Mouse (Mus musculus) midbrain, embryonic 10.5 days (tissue): Measurements from ENCODE around the gene Clspn. TPM values are rescaled to one million over a fixed set of nuclear protein-coding genes. Genes with fewer than 3 reads are reported as not detected.

ENCODE experiments used
- DNase-seq: peaks from one replicate; pipeline ENCODE4 v3.0.0-alpha.2; 2017; ENCODE audit warnings: low spot score
- H3K27ac ChIP-seq: fragments of 300-500 bp; sonication (generic); replicated peaks from 2 replicates; pipeline ENCODE4 v1.5.1; 2016; ENCODE audit warnings: mild to moderate bottlenecking
- H3K27me3 ChIP-seq: fragments of 300-500 bp; sonication (generic); 2 replicates; pipeline ENCODE4 v1.6.1; 2016; ENCODE audit warnings: low read depth, mild to moderate bottlenecking; ENCODE audit not compliant: poor library complexity, severe bottlenecking
- H3K36me3 ChIP-seq: fragments of 300-500 bp; sonication (generic); 2 replicates; pipeline ENCODE4 v1.6.1; 2016; ENCODE audit warnings: mild to moderate bottlenecking, moderate library complexity
- H3K4me1 ChIP-seq: fragments of 300-500 bp; sonication (generic); 2 replicates; pipeline ENCODE4 v1.6.1; 2016
- H3K4me3 ChIP-seq: fragments of 300-500 bp; sonication (generic); 2 replicates; pipeline ENCODE4 v1.5.1; 2016; ENCODE audit warnings: mild to moderate bottlenecking, moderate library complexity
- H3K9me3 ChIP-seq: fragments of 300-500 bp; sonication (generic); replicated peaks from 2 replicates; pipeline ENCODE4 v1.6.1; 2016; ENCODE audit warnings: mild to moderate bottlenecking
- WGBS: fragments of 180-500 bp; shearing (Covaris S2); methylation state at CpG from one replicate; pipeline ENCODE4 v1.1.7; 2016; 5-methylcytosine and 5-hydroxymethylcytosine counted together
- polyA plus RNA-seq: library from polyadenylated mRNA; unstranded; fragments of >200 nt; fragmentation: Nextera tagmentation; extraction: Ambion mirVana; gene quantifications from 2 replicates; pipeline ENCODE4 v1.2.1, GENCODE M21; 2016

The Clspn gene
- polyA plus RNA-seq, 1 experiment from 2014 or later, result 55.3 TPM

DNA sequence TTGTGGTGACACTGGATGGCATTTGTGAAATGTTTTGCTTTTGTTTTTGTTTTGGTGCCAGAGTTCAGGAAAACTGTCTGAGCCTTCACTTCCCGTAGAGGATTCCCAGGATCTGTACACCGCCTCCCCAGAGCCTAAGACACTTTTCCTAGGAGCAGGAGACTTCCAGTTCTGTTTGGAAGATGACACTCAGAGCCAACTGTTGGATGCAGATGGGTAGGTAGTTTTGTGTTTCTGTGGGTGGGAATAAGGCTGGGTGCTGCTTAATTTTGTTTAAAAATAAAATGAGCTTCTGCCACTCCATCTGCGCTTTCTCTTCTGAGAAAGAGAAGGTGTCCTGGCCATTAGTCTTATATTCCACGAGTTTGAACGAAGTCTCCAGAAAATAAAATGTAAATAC, 19.5 kb downstream of the Clspn start:
- no peak overlapping the region for H3K27ac ChIP-seq
- H3K4me1 ChIP-seq, result no peaks in the 10 kb centered on the region
- peaks cover 11% of the 10 kb centered on the region for H3K9me3 ChIP-seq
- peaks cover 100% of the 10 kb centered on the region for H3K36me3 ChIP-seq
- WGBS, result 96% methylated on average over 5 of the region's 5 CpGs
- H3K4me3 ChIP-seq, result no peak overlapping the region
- no peak for DNase-seq
- no peaks in the 10 kb centered on the region for H3K27me3 ChIP-seq

DNA sequence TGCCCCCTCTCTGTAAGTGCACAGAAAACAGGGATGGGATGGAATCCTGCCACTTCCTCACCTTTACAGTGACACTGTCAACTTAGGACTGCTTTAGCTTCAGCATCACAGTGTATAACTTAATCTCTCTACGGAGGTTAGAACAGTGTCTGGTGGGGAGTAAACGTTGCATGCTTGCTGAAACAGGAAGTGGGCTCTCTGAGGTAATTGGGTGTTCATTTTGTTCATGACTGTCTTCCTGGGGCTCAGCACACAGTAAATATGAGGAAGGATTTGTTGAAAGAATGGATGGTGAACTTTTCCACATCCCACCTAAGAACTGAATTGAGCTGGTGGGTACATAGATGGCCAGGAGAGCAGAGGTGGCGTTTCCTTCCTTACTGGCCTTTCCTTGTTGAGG, 21.2 kb downstream of the Clspn start:
- Histone ChIP-seq H3K4me1 (no peaks in the 10 kb centered on the region), H3K4me3 (no peak overlapping the region), H3K9me3 (peaks cover 11% of the 10 kb centered on the region), H3K27ac (no peak overlapping the region), H3K36me3 (peaks cover 100% of the 10 kb centered on the region), H3K27me3 (no peaks in the 10 kb centered on the region)
- DNase-seq, result no peak
- WGBS, result 96% methylated on average over 3 of the region's 3 CpGs

DNA sequence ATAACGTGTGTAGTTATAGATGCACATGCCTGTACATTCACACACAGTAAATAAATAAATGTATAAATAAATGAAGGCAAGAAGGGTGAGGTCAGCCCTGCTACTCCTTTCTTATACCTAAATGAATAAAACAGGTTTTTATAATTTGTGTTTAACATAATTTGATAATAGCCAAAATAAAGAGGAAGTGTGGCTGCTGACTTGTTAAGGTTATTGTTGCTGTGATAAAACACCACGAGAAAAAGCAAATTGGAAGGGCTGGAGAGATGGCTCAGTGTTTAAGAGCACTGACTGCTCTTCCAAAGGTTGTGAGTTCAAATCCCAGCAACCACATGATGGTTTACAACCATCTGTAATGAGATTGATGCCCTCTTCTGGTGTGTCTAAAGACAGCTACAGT, 22.3 kb downstream of the Clspn start:
- no peak overlapping the region for H3K4me3 ChIP-seq
- no peaks in the 10 kb centered on the region for H3K27me3 ChIP-seq
- H3K9me3 ChIP-seq, result peaks cover 8% of the 10 kb centered on the region
- H3K36me3 ChIP-seq, result peaks cover 100% of the 10 kb centered on the region
- no peak overlapping the region for H3K27ac ChIP-seq
- H3K4me1 ChIP-seq, result no peaks in the 10 kb centered on the region
- 88% methylated on average over 2 of the region's 2 CpGs for WGBS
- DNase-seq, result no peak

DNA sequence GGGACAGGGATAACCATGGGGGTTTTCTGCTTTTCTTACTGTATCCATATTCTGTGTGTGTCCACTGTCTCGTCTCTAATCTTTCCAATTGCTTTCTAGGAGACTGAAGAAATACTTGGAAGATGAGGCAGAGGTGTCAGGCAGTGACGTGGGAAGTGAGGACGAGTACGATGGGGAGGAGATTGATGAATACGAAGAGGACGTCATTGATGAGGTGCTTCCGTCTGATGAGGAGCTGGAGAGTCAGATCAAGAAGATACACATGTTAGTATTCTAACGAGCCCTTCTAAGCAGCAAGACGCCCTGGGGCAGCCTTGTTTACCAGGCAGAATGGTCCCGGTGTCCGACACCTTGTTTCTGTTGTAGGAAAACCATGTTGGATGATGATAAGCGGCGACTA, 29.0 kb downstream of the Clspn start:
- Histone ChIP-seq H3K4me1 (no peaks in the 10 kb centered on the region), H3K27me3 (no peaks in the 10 kb centered on the region), H3K4me3 (no peak overlapping the region), H3K9me3 (peaks cover 5% of the 10 kb centered on the region; the same call in 1 of the 2 replicates), H3K36me3 (peaks cover 98% of the 10 kb centered on the region), H3K27ac (no peak overlapping the region)
- WGBS, result 94% methylated on average over 13 of the region's 13 CpGs
- no peak for DNase-seq

DNA sequence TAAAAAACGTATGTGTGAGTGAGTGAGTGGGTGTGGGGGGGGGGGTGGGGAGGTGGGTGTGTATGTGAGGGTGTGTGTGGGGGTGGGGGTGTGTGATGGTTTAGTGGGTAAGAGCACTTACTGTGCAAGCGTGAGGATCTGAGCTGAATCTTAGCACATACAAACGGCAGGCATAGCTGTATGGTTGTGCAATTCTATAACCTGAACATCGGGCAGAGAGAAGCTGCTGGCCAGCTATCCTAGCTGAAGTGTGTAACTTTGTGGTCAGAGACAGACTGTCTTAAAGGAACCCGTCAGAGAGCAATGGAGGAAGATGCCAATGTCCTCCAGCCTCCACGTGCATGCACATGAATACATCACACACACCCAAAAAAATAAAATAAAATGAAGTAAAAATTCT, 35.3 kb downstream of the Clspn start:
- WGBS, result 93% methylated on average over 6 of the region's 6 CpGs
- Histone ChIP-seq H3K9me3 (no peaks in the 10 kb centered on the region; the same call in 1 of the 2 replicates), H3K4me1 (no peaks in the 10 kb centered on the region), H3K27ac (no peak overlapping the region), H3K4me3 (no peak overlapping the region), H3K27me3 (peaks cover 10% of the 10 kb centered on the region), H3K36me3 (peaks cover 79% of the 10 kb centered on the region)
- DNase-seq, result no peak

DNA sequence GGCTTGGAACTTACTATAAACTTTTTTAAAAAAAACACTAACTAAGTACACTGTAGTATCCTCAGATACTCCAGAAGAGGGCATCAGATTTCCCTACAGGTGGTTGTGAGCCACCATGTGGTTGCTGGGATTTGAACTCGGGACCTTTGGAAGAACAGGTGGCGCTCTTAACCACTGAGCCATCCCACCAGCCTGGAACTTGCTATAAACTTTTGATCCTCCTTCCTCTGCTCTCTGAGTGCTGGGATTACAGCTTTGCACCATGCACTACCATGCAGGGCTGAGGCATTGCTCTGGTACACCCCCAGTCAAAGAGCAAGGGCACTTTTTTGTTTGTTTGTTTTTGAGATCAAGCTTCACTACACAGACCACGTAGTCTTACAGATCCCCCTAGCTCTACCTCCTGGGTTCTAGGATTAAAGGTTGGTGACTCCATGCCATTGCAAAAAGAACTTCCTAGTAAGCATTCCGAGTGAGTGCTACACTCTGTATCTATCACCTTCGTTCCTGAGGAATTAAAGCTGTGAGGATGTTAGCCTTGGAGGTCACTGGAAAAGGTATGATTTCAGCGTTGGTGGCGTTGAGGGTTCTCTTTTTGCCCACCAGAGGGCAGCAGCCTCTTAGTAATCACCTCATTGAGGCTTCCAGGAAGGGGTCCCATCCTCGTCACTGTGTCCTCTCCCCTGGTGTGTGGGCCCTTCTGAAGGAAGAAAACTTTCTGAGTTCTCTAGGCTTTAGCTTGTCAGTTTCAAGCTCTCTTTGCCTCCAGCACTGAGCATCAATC, 43.4 kb downstream of the Clspn start:
- Histone ChIP-seq H3K4me3 (no peak overlapping the region), H3K36me3 (no peaks in the 10 kb centered on the region), H3K9me3 (no peaks in the 10 kb centered on the region), H3K27ac (no peak overlapping the region), H3K27me3 (peaks cover 92% of the 10 kb centered on the region), H3K4me1 (peaks cover 32% of the 10 kb centered on the region)
- peak; percentile 70 for DNase-seq
- WGBS, result 33% methylated on average over 8 of the region's 8 CpGs

DNA sequence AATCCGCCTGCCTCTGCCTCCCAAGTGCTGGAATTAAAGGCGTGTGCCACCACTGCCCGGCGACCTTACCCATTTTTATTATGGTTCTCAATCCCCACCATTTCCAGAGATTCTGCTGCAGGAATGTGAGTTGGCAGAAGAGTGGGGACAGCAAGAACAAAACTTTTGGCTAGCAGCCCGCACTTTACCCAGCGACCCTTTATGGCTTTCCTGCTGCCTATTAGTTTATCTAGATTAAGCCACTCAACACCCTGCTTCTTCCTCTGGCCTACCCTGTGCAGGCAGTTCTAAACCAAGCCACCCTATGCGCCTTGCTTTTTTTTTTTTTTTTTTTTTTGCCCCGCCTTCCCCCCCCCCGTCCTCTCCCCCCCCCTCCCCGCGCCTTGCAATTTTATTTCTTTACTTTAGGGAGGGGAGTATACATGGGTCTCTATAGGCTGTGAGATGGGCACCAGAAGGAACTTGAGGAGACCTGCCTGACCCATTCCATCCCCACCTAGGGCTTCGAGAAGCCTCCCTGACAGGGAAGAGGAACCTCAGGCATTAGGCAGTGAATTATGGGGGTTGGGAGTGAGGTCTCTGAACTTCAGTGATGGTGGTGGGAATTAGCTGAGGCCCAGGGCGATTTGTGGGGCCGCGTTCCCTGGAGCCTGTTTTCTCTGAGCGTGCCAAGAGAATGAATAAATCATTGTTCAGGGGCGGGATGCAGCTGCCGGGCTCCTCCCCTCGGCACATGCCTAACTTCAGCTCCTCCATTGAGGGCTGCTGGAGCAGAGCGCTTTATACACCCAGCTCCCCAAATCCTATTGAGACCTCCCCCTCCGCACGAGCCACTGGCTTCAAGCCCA, 45.1 kb downstream of the Clspn start:
- no peak for DNase-seq
- no peaks in the 10 kb centered on the region for H3K9me3 ChIP-seq
- peak overlapping the region; percentile 23 for H3K27ac ChIP-seq
- peak overlapping the region; percentile 27 for H3K4me3 ChIP-seq
- 23% methylated on average over 22 of the region's 22 CpGs for WGBS
- H3K4me1 ChIP-seq, result peaks cover 32% of the 10 kb centered on the region
- no peaks in the 10 kb centered on the region for H3K36me3 ChIP-seq
- H3K27me3 ChIP-seq, result peaks cover 100% of the 10 kb centered on the region

DNA sequence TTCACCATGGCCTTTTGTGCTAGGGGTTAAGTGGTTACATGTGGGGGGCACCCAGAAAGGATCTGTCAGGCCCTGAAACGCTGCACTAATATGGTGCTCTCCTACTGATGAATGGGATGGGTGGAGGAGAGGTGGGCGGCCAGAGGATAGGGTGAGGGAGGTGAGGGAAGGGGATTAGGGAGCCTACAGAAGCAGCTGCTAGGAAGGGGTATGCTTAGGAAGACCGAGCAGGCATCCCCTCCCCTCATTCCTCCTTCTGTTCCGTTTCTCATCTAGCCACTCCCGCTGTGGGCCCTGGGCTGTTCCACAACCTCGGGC, 45.7 kb downstream of the Clspn start:
- H3K36me3 ChIP-seq, result no peaks in the 10 kb centered on the region
- DNase-seq, result peak; percentile 85
- WGBS, result 1% methylated on average over 6 of the region's 6 CpGs
- H3K27ac ChIP-seq, result peak overlapping the region; percentile 23
- H3K27me3 ChIP-seq, result peaks cover 100% of the 10 kb centered on the region
- no peaks in the 10 kb centered on the region for H3K9me3 ChIP-seq
- H3K4me1 ChIP-seq, result peaks cover 32% of the 10 kb centered on the region
- H3K4me3 ChIP-seq, result peak overlapping the region; percentile 27

DNA sequence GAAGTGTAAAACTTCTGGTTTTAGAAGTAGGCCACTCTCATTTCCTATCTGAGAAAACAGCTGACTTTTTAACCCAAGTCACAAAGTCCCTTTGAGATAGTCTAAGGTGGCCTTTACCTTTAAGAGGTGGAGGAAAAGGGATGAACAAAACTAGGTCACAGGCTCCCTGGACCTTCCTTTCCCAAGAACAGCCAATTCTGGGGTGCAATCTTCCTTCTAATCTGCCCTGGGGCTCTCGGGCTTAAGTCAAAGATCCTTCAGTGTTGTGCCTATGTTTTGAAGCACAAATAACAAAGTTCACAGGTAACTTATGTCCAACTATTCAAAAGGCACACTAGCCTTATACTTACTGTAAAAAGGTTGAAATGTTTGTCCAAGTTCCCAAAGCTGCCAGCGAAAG, 47.4 kb downstream of the Clspn start:
- Histone ChIP-seq H3K36me3 (no peaks in the 10 kb centered on the region), H3K4me3 (no peak overlapping the region), H3K27ac (no peak overlapping the region), H3K4me1 (peaks cover 29% of the 10 kb centered on the region), H3K27me3 (peaks cover 99% of the 10 kb centered on the region), H3K9me3 (no peaks in the 10 kb centered on the region)
- WGBS, result 85% methylated on average over 2 of the region's 2 CpGs
- DNase-seq, result no peak

DNA sequence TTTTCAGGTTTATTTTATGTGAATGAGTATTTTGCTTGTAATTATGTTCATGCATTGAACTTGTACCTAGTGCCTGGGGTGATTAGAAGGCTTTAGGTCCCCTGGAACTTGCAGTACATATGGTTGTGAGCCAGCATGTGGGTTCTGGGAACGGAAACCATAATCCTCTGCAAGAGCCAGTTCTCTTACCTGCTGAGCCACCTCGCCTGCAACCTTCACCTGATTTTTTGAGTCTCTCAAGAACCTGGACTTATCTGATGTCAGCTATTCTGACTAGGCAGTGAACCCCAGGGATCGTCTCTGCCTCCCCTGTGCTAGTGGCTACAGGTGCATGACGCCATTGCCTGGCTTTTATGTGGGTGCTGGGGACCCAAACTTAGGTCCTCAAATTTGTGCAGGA, 49.0 kb downstream of the Clspn start:
- DNase-seq, result no peak
- no peaks in the 10 kb centered on the region for H3K9me3 ChIP-seq
- no peaks in the 10 kb centered on the region for H3K36me3 ChIP-seq
- no peak overlapping the region for H3K4me3 ChIP-seq
- H3K27me3 ChIP-seq, result peaks cover 99% of the 10 kb centered on the region
- 85% methylated on average over 4 of the region's 4 CpGs for WGBS
- H3K27ac ChIP-seq, result no peak overlapping the region
- peaks cover 26% of the 10 kb centered on the region for H3K4me1 ChIP-seq

DNA sequence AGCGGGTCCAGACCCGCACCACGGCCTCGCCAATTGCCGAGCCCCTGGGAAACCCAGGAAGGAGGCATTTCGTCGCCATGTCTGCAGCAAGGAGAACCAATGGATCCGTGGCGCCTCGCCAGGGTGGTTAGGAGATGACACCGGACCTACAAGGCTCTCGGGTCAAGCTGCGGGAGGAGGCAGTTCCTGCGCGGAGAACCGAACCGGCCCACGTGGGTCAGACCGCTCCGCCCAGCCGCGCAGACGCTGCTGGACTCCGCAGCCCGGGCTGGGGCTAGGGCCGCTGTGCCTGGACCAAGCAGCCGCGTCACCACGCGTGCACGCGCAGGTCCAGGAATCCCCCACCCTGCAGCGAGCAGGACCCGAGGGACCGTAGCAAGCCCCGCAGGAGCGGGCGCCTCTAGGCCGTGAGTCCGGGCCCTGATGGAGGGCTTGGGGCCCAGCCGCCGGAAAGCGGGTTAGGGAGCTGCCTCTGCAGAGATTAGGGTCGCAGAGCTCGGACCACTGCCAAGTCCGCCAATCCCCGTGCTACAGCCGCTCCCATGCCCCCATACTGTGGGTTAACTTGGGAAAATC, 53.0 kb downstream of the Clspn start, which contains the start of gene 5730409E04Rik:
5730409E04Rik (plus strand) TSS at position 213 of the 576 bp plus-strand sequence.
- H3K27me3 ChIP-seq, result peaks cover 99% of the 10 kb centered on the region
- peaks cover 21% of the 10 kb centered on the region for H3K4me1 ChIP-seq
- 1% methylated on average over 48 of the region's 48 CpGs for WGBS
- peak within 1 kb of the TSS; percentile 84 for H3K27ac ChIP-seq
- no peaks in the 10 kb centered on the region for H3K36me3 ChIP-seq
- peak within 1 kb of the TSS; percentile 69 for H3K4me3 ChIP-seq
- peak; percentile 73 for DNase-seq
- H3K9me3 ChIP-seq, result no peaks in the 10 kb centered on the region

DNA sequence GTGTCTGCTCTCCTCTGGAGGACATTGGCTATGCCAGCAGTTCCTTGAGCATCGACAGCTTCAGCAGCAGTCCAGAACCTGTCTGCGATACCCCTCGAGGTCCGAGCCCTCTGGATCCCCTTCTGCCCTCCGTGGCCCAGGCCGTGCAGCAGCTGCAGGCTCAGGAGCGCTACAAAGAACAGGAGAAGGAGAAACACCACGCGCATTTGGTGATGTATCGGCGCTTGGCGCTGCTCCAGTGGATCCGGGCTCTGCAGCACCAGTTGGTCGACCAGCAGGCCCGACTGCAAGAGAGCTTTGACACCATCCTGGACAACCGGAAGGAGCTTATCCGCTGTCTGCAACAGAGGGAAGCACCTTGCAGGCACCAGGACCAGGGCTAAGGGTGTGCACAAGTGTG, 55.3 kb downstream of the Clspn start:
- no peak overlapping the region for H3K27ac ChIP-seq
- H3K27me3 ChIP-seq, result peaks cover 99% of the 10 kb centered on the region
- H3K9me3 ChIP-seq, result no peaks in the 10 kb centered on the region
- no peak for DNase-seq
- H3K4me3 ChIP-seq, result no peak overlapping the region
- H3K4me1 ChIP-seq, result peaks cover 21% of the 10 kb centered on the region
- 89% methylated on average over 17 of the region's 17 CpGs for WGBS
- H3K36me3 ChIP-seq, result no peaks in the 10 kb centered on the region

DNA sequence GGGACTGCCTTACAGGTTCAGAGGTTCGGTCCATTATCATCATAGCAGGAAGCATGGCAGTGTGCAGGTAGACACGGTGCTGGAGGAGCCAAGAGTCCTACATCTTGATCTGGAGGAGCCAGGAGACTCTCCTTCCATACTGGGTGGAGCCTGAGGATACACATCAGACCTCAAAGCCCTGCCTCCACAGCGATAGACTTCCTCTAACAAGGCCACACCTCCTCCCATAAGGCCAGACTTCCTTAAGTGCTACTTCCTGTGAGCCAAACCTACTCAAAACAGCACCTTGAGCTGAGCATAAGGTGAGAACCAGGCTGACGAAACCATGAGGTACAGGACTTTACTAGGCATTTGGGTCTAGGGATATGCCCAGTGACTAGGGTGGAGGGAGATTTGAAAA, 59.6 kb downstream of the Clspn start:
- DNase-seq, result no peak
- Histone ChIP-seq H3K27me3 (peaks cover 100% of the 10 kb centered on the region), H3K36me3 (no peaks in the 10 kb centered on the region), H3K9me3 (no peaks in the 10 kb centered on the region), H3K4me3 (no peak overlapping the region), H3K27ac (no peak overlapping the region), H3K4me1 (peaks cover 32% of the 10 kb centered on the region)
- 84% methylated on average over 4 of the region's 4 CpGs for WGBS
